Mouse (Mus musculus) CH12.LX (cell line): Measurements from ENCODE around the gene Ccnt1.
"Not testable (repeated sequence)": the region's sequence is repeated elsewhere in the genome, so short reads cannot be mapped to it uniquely, and the experiment has no call there.

Source experiments
- CTCF ChIP-seq, 2 experiments: IDR thresholded peaks in 1 of 2; conservative IDR thresholded peaks in 1 of 2; 2 replicates each; pipeline ENCODE4 v1.5.1; 2011 to 2012; ENCODE audit warnings: low read depth in 2 of 2, low read length in 2 of 2, improper control_type of control experiment in 1 of 2, inconsistent platforms in 1 of 2, mild to moderate bottlenecking in 1 of 2, moderate library complexity in 1 of 2
- JUN ChIP-seq: IDR thresholded peaks from 2 replicates; pipeline ENCODE4 v1.6.1; 2011; ENCODE audit warnings: low read depth, mild to moderate bottlenecking, low read length, improper control_type of control experiment, moderate library complexity; ENCODE audit not compliant: insufficient read depth
- NELFE ChIP-seq: IDR thresholded peaks from 2 replicates; pipeline ENCODE4 v1.6.1; 2011; ENCODE audit warnings: low read depth, low read length, improper control_type of control experiment

- TF ChIP-seq NELFE; CTCF (conservative IDR thresholded peaks at IDR 0.05 in 1 of 2, IDR thresholded peaks at IDR 0.05 in 1 of 2; ENCODE audit: low read depth in 2 of 2, low read length in 2 of 2); JUN: not testable (repeated sequence)
These were observed 57.0 kb downstream of the Ccnt1 start for GRCm38 (mm10) chr15:98513676-98514075.
